ENCODE assay signal across 19 mouse cellular contexts in the genomic region with DNA sequence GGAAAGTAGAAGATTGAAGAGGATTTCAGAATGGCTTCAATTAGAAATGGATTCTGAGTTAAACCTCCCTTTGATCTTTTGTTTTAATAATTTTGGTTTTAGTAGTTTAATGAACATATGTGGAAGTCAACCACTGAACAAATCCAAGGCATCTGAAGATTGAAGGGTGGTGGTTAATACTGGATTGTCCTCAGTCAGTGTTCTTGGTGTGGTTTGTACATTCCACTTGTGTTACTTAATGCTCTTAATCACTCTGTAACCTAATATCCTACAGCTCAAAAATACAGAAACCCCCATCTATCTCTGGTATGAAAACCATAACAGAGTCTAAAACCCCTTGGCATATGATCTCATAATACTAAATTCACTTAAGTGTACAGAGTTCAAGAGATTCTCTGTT.
"Had no signal": no experiment of that assay in that cellular context is flagged by ENCODE, and none has a peak within 500 bp of the region (broad histone marks: within the 10 kb centered on the region; RNA-seq: fewer than 3 reads in every experiment).

No protein-coding gene starts in this region.

- H3K27me3 ChIP-seq: liver, embryonic 13.5 days; neural tube, embryonic 12.5 days; neural tube, embryonic 15.5 days had no signal

- H3K4me2 ChIP-seq: liver, embryonic 13.5 days; midbrain, embryonic 11.5 days; neural tube, embryonic 12.5 days; neural tube, embryonic 15.5 days had no signal

- H3K9me3 ChIP-seq: liver, embryonic 13.5 days; neural tube, embryonic 12.5 days; neural tube, embryonic 15.5 days had no signal

- H3K36me3 ChIP-seq: liver, embryonic 13.5 days; neural tube, embryonic 12.5 days; neural tube, embryonic 15.5 days had no signal

- H3K4me3 ChIP-seq: layer of hippocampus, adult 2 months; liver, embryonic 13.5 days; neural tube, embryonic 12.5 days; neural tube, embryonic 15.5 days had no signal

- H3K9ac ChIP-seq: liver, embryonic 13.5 days; neural tube, embryonic 12.5 days; neural tube, embryonic 15.5 days had no signal

- DNase-seq: kidney, postnatal 25 days; layer of hippocampus, adult 9-11 months; liver, embryonic 13.5 days; lung, adult 2 months; lung, postnatal 14 days; lung, postnatal 4 days; midbrain, embryonic 14.5 days; right cerebral cortex, adult 18-20 months; right cerebral cortex, postnatal 14 days; right cerebral cortex, postnatal 4 days; thymus, adult 2 months; thymus, postnatal 14 days; thymus, postnatal 4 days had no signal

- H3K27ac ChIP-seq: kidney, postnatal 0 days; layer of hippocampus, adult 2 months; liver, embryonic 13.5 days; neural tube, embryonic 12.5 days; neural tube, embryonic 15.5 days; stomach, postnatal 0 days had no signal

- H3K4me1 ChIP-seq: neural tube, embryonic 15.5 days had no signal
